Mouse (Mus musculus): ENCODE data around the gene Elfn2. TPM values are rescaled to one million over a fixed set of nuclear protein-coding genes. Genes with fewer than 3 reads are reported as not detected.
A peak's percentile ranks its signal among the peaks of the same experiment; 100 is the strongest.

Gene Elfn2
- polyA plus RNA-seq (2016; fragmentation: Nextera tagmentation; extraction: Ambion mirVana): 2.4 and 2.5 TPM in 2 replicates

- peak within 1 kb of the TSS; percentile 23; the same call in 1 of the 2 replicates for H3K27ac ChIP-seq
- peak; percentile 51 for ATAC-seq (ENCODE audit: low FRiP score)
Measured at GRCm38 (mm10) chr15:78718290-78719250, at the start of gene Elfn2. Elfn2 (minus strand) TSS chr15:78718771.

GRCm38 (mm10) chr15:78763704-78764103 is 45.1 kb upstream of the Elfn2 start:
- H3K9me3 ChIP-seq (replicated peaks): no peaks in the 10 kb centered on the region
- H3K9ac ChIP-seq: no peak overlapping the region
- no peak; the same call in 1 of the 2 replicates for ATAC-seq (ENCODE audit: low FRiP score)
- H3K27me3 ChIP-seq: no peaks in the 10 kb centered on the region
- no peak overlapping the region for H3K4me2 ChIP-seq (replicated peaks)
- H3K4me3 ChIP-seq: no peak overlapping the region
- peaks cover 21% of the 10 kb centered on the region; the same call in 1 of the 2 replicates for H3K36me3 ChIP-seq
- H3K4me1 ChIP-seq: peaks cover 37% of the 10 kb centered on the region
- peak overlapping the region; percentile 66 for H3K27ac ChIP-seq
- 84% methylated on average over 5 of the region's 5 CpGs for WGBS

More at GRCm38 (mm10) chr15:78718290-78719250, at the start of gene Elfn2:
- 1% methylated on average over 81 of the region's 89 CpGs for WGBS
- Histone ChIP-seq H3K9me3 (replicated peaks) (no peaks in the 10 kb centered on the region), H3K36me3 (no peaks in the 10 kb centered on the region), H3K4me1 (peaks cover 42% of the 10 kb centered on the region), H3K9ac (peak within 1 kb of the TSS; percentile 52), H3K27me3 (peaks cover 80% of the 10 kb centered on the region), H3K4me2 (replicated peaks) (peak within 1 kb of the TSS; percentile 71), H3K4me3 (peak within 1 kb of the TSS; percentile 47)

- Histone ChIP-seq H3K27me3 (no peaks in the 10 kb centered on the region), H3K4me2 (replicated peaks) (no peak overlapping the region), H3K4me3 (no peak overlapping the region), H3K9ac (no peak overlapping the region), H3K27ac (peak overlapping the region; percentile 66), H3K36me3 (peaks cover 21% of the 10 kb centered on the region; the same call in 1 of the 2 replicates), H3K4me1 (peaks cover 32% of the 10 kb centered on the region), H3K9me3 (replicated peaks) (no peaks in the 10 kb centered on the region)
- ATAC-seq (ENCODE audit: low FRiP score): peak; percentile 70
- 22% methylated on average over 9 of the region's 10 CpGs for WGBS
Measured at GRCm38 (mm10) chr15:78763210-78763609, 44.6 kb upstream of the Elfn2 start.

- ATAC-seq (ENCODE audit: low FRiP score): no peak
- Histone ChIP-seq H3K9ac (no peak overlapping the region), H3K36me3 (0 out of 2 replicates have a peak, but pooled peaks cover 13% of the 10 kb centered on the region), H3K4me3 (no peak overlapping the region), H3K4me2 (replicated peaks) (no peak overlapping the region), H3K27me3 (no peaks in the 10 kb centered on the region), H3K27ac (no peak overlapping the region), H3K9me3 (replicated peaks) (no peaks in the 10 kb centered on the region), H3K4me1 (peaks cover 23% of the 10 kb centered on the region)
- 78% methylated on average over 13 of the region's 13 CpGs for WGBS
Measured at GRCm38 (mm10) chr15:78761112-78761511, 42.5 kb upstream of the Elfn2 start.

GRCm38 (mm10) chr15:78758132-78758531 is 39.6 kb upstream of the Elfn2 start:
- no peak overlapping the region for H3K9ac ChIP-seq
- ATAC-seq (ENCODE audit: low FRiP score): no peak
- no peak overlapping the region for H3K27ac ChIP-seq
- H3K36me3 ChIP-seq: 0 out of 2 replicates have a peak, but pooled peaks cover 13% of the 10 kb centered on the region
- no peak overlapping the region for H3K4me2 ChIP-seq (replicated peaks)
- no peaks in the 10 kb centered on the region for H3K9me3 ChIP-seq (replicated peaks)
- WGBS: 90% methylated on average over 6 of the region's 6 CpGs
- H3K4me3 ChIP-seq: no peak overlapping the region
- H3K4me1 ChIP-seq: peaks cover 25% of the 10 kb centered on the region
- no peaks in the 10 kb centered on the region for H3K27me3 ChIP-seq

GRCm38 (mm10) chr15:78755966-78756725 is 37.6 kb upstream of the Elfn2 start:
- peak overlapping the region; percentile 1; the same call in 1 of the 2 replicates for H3K27ac ChIP-seq
- H3K9me3 ChIP-seq (replicated peaks): no peaks in the 10 kb centered on the region
- H3K36me3 ChIP-seq: 0 out of 2 replicates have a peak, but pooled peaks cover 7% of the 10 kb centered on the region
- H3K4me1 ChIP-seq: peaks cover 30% of the 10 kb centered on the region
- no peak overlapping the region for H3K4me3 ChIP-seq
- ATAC-seq (ENCODE audit: low FRiP score): no peak
- no peak overlapping the region for H3K4me2 ChIP-seq (replicated peaks)
- H3K27me3 ChIP-seq: no peaks in the 10 kb centered on the region
- WGBS: 68% methylated on average over 12 of the region's 12 CpGs
- H3K9ac ChIP-seq: no peak overlapping the region

GRCm38 (mm10) chr15:78755226-78755625 is 36.7 kb upstream of the Elfn2 start:
- WGBS: 62% methylated on average over 3 of the region's 3 CpGs
- peak overlapping the region; percentile 25; the same call in 1 of the 2 replicates for H3K9ac ChIP-seq
- ATAC-seq (ENCODE audit: low FRiP score): no peak
- no peak overlapping the region for H3K4me2 ChIP-seq (replicated peaks)
- H3K27ac ChIP-seq: peak overlapping the region; percentile 45
- H3K36me3 ChIP-seq: 0 out of 2 replicates have a peak, but pooled peaks cover 7% of the 10 kb centered on the region
- no peak overlapping the region for H3K4me3 ChIP-seq
- H3K9me3 ChIP-seq (replicated peaks): no peaks in the 10 kb centered on the region
- H3K4me1 ChIP-seq: peaks cover 39% of the 10 kb centered on the region
- H3K27me3 ChIP-seq: no peaks in the 10 kb centered on the region

- H3K9ac ChIP-seq: no peak overlapping the region
- H3K4me3 ChIP-seq: no peak overlapping the region
- peaks cover 41% of the 10 kb centered on the region for H3K4me1 ChIP-seq
- H3K4me2 ChIP-seq (replicated peaks): no peak overlapping the region
- WGBS: 78% methylated on average over 5 of the region's 5 CpGs
- H3K9me3 ChIP-seq (replicated peaks): no peaks in the 10 kb centered on the region
- H3K27me3 ChIP-seq: no peaks in the 10 kb centered on the region
- H3K36me3 ChIP-seq: 0 out of 2 replicates have a peak, but pooled peaks cover 6% of the 10 kb centered on the region
- no peak for ATAC-seq (ENCODE audit: low FRiP score)
- H3K27ac ChIP-seq: no peak overlapping the region
Measured at GRCm38 (mm10) chr15:78754144-78754543, 35.6 kb upstream of the Elfn2 start.

GRCm38 (mm10) chr15:78752991-78753390 is 34.4 kb upstream of the Elfn2 start:
- H3K9me3 ChIP-seq (replicated peaks): no peaks in the 10 kb centered on the region
- no peaks in the 10 kb centered on the region for H3K27me3 ChIP-seq
- H3K27ac ChIP-seq: no peak overlapping the region
- ATAC-seq (ENCODE audit: low FRiP score): no peak
- peaks cover 41% of the 10 kb centered on the region for H3K4me1 ChIP-seq
- no peak overlapping the region for H3K4me3 ChIP-seq
- H3K9ac ChIP-seq: no peak overlapping the region
- H3K4me2 ChIP-seq (replicated peaks): no peak overlapping the region
- 0 out of 2 replicates have a peak, but pooled peaks cover 2% of the 10 kb centered on the region for H3K36me3 ChIP-seq

- peak; percentile 54; the same call in 1 of the 2 replicates for ATAC-seq (ENCODE audit: low FRiP score)
- 46% methylated on average over 6 of the region's 6 CpGs for WGBS
Measured at GRCm38 (mm10) chr15:78750608-78751350, 32.2 kb upstream of the Elfn2 start.

GRCm38 (mm10) chr15:78749855-78750254 is 31.3 kb upstream of the Elfn2 start:
- no peaks in the 10 kb centered on the region for H3K27me3 ChIP-seq
- H3K9me3 ChIP-seq (replicated peaks): no peaks in the 10 kb centered on the region
- ATAC-seq (ENCODE audit: low FRiP score): no peak
- H3K9ac ChIP-seq: no peak overlapping the region
- no peak overlapping the region for H3K27ac ChIP-seq
- H3K36me3 ChIP-seq: no peaks in the 10 kb centered on the region
- no peak overlapping the region for H3K4me3 ChIP-seq
- H3K4me2 ChIP-seq (replicated peaks): no peak overlapping the region
- H3K4me1 ChIP-seq: peaks cover 27% of the 10 kb centered on the region
- WGBS: 58% methylated on average over 5 of the region's 5 CpGs

More at GRCm38 (mm10) chr15:78750608-78751350, 32.2 kb upstream of the Elfn2 start:
- Histone ChIP-seq H3K4me2 (replicated peaks) (no peak overlapping the region), H3K27me3 (no peaks in the 10 kb centered on the region), H3K27ac (peak overlapping the region; percentile 62), H3K9ac (no peak overlapping the region), H3K36me3 (no peaks in the 10 kb centered on the region), H3K4me3 (no peak overlapping the region), H3K4me1 (peaks cover 34% of the 10 kb centered on the region), H3K9me3 (replicated peaks) (no peaks in the 10 kb centered on the region)
